Mouse (Mus musculus) megakaryocyte, embryonic 14.5 days (primary cell): Measurements from ENCODE around the gene Tmem136.

Experiments used
- FLI1 ChIP-seq: IDR thresholded peaks from 2 replicates; pipeline ENCODE4 v1.6.1; 2012; ENCODE audit warnings: low read length, inconsistent platforms, mixed read lengths
- GATA1 ChIP-seq: IDR thresholded peaks from 3 replicates; pipeline ENCODE4 v1.6.1; 2012; ENCODE audit warnings: mixed read lengths, low read length, inconsistent platforms, borderline replicate concordance

- TF ChIP-seq GATA1 = no peak
- TF ChIP-seq FLI1 = no peak
Observed at GRCm38 (mm10) chr9:43151779-43152178, 35.4 kb upstream of the Tmem136 start.
